Mouse (Mus musculus): Measurements from ENCODE around the gene Pafah1b1.

Gene Pafah1b1

GRCm38 (mm10) chr11:74655941-74656340 lies 68.5 kb downstream of the Pafah1b1 start:
- DNase-seq, result no peak

- DNase-seq, result peak in 1 of 2 experiments; percentile 35
Observed at GRCm38 (mm10) chr11:74653385-74653784, 71.1 kb downstream of the Pafah1b1 start.

DNA sequence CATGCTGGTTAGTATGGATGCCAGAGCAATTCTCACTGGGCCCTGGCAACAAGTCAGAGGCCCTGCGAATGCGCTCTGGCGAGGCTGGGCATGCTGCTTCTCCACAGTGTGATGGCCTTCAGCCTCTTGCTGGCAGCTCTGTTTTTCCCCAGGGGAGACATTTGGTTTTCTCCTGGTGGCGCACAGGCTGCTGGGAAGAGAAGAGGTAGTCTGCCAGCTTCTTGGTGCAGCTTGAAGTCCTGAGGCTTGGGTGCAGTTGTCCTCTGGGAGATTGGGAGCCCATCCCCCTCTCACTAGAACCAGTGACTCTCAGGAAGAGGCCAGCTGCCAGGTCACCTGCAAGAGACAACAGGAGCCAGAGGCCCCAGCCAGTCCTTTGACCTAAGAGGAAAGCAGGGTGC lies 71.7 kb downstream of the Pafah1b1 start:
- DNase-seq, result peak; percentile 72 to 78

DNA sequence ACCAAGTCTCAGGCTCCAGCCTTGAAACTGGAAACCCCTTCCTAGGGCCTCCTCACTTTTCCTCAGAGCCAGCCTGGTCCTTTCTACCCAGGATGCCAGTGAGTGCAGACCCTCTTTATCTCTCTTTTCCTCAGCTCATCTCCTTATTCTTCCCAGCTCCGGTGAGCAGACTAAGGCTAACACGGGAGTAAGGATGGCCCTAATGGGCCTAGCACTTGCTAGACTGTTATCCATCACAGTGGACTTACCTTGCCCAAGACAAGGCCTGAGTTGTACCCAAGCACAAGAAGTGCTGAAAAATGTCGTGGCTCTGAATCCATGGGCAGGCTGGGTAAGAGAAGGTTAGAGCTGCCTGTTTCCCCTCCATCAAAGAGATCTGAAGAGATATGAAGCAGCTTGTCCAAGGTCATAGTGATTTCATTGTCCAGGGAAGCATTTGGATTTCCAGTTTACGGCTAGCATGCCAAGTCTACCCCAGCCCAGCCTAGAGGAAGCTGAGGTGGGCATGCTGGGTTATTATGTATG lies 73.8 kb downstream of the Pafah1b1 start:
- no peak for DNase-seq

GRCm38 (mm10) chr11:74649647-74650551 lies 74.6 kb downstream of the Pafah1b1 start:
- peak; percentile 86 to 92 for DNase-seq

GRCm38 (mm10) chr11:74649095-74649646 lies 75.3 kb downstream of the Pafah1b1 start, which contains the start of gene Cluh:
TSS of gene Cluh (plus strand) at chr11:74649495.
- DNase-seq, result peak; percentile 99

GRCm38 (mm10) chr11:74648676-74649075 lies 75.8 kb downstream of the Pafah1b1 start:
- DNase-seq, result no peak

- no peak for DNase-seq
Observed at GRCm38 (mm10) chr11:74647966-74648365, 76.5 kb downstream of the Pafah1b1 start.

DNA sequence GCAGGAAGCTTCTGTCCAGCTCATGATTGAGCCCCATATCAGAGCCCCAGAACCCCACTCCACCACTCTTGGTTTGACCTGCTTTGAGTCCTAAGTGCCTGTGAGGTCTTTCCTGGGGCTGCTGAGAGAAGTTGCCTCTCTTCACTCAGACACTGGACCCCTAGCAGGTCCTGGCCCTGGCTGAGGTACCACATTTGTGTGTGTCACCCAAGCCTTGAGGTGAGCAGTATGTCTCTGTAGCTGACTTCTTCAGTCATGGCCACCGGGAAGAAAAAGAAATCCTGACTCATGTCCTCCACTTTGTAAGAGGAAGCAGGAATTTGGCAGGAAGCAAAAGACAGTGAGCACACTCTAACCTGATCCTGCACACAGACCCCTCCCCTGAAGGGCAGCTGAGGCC lies 84.8 kb downstream of the Pafah1b1 start:
- DNase-seq, result no peak

DNA sequence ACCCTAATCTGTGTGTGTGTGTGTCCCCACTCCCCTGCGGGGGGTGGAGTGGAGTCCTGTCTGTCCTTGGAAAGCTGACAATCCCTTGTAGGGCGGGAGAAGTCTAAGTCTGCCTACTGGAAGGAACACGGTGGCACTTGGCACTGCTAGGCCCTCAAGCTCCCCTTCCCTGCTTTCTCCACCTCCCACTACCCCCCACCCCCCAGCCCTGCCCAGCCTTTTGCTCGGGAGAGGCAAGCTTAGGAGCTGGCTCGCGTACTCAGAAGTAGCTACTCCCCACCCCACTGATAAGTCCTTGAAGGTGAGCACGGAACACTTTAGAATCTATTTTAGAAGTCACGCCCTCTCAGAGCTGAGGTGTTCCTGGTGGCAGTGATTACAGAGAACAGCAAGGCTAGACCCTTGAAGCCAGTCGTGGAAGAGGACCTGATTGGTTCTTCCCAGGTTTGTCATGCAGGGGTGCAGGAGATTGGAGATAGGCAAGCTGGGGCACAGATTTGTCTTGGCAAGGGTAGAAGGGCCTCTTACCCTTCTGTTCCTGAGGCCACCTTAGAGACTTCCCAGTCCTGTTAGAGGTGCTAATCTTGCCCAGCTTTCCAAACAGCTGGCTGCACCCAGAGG lies 85.6 kb downstream of the Pafah1b1 start:
- DNase-seq, result no peak

DNA sequence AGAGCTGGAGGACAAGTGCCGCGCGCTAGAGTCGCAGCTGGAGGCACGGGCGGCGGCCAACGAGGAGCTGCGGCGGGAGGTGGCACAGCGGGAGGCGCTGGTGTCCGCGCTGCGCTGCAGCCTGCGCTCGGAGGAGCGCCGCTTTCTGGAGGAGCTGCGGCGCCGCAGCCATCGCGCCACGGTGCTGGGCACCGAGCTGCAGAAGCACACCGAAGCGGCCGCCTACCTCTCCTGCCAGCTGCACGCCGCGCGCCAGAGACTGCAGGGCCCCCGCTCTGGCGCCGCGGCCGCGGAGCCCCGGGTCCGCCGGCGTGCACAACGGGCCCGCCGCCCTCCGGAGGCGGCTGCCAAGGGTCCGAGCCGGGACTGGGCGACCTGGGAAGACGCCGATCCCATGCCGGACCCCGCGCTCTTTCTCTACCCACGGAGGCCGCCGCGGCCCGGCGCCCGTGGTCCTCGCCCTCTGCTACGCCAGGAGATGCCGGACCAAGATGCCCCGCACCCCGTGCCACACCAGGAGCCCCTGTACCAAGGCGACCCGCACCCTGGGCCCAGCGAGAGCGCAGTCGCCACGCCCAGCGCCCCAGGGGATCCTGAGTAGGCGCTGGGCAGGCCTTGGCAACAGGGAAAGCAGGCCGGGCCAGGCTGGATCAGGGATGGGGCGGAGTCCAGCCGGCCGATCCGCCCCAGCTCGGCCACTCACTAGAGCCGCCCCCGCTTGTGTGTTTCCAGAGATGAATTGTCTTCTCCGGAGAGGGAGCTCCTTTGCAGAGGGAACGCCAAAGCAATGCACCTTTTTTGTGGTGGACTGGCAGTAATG lies 86.3 kb downstream of the Pafah1b1 start:
- DNase-seq, result peak; percentile 84 to 85

GRCm38 (mm10) chr11:74637486-74637885 lies 87.0 kb downstream of the Pafah1b1 start:
- DNase-seq, result no peak

DNA sequence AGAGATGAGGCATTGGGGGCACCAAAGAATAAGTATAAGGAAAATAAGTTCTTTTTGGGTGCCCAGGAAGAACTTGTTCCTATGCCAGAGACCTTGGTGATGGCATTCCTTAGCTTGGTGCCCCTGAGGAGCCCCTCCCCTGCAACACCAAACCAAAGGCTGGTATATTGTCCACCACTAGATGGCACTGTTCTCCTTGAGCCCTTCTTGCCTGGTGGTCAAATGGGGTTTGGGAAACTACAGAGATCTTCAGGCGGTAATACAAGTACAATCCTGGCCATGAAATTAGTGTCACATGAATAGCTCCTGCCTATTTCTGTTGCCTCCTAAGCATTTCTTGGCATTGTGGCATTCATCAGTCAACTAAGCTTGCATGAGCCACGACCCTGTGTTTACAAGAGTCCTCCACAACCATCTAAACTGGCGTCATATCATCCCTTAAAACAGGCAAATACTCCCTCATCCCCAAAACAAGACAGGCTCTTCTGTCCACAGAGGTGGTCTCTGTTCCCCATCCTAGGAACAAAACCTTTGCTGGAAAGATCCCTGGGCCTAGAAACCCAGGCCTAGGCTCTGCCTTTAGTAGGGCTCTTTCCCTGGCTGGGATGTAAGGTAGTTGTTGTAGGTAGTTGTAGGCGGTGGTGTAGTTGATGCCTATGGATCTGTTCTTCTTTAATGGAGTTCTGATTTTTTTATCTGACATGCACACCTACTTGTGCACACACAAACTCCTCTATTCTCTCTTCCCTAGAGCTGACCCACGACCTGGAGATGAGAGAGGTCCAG lies 89.8 kb downstream of the Pafah1b1 start:
- DNase-seq, result peak; percentile 51 to 68

DNA sequence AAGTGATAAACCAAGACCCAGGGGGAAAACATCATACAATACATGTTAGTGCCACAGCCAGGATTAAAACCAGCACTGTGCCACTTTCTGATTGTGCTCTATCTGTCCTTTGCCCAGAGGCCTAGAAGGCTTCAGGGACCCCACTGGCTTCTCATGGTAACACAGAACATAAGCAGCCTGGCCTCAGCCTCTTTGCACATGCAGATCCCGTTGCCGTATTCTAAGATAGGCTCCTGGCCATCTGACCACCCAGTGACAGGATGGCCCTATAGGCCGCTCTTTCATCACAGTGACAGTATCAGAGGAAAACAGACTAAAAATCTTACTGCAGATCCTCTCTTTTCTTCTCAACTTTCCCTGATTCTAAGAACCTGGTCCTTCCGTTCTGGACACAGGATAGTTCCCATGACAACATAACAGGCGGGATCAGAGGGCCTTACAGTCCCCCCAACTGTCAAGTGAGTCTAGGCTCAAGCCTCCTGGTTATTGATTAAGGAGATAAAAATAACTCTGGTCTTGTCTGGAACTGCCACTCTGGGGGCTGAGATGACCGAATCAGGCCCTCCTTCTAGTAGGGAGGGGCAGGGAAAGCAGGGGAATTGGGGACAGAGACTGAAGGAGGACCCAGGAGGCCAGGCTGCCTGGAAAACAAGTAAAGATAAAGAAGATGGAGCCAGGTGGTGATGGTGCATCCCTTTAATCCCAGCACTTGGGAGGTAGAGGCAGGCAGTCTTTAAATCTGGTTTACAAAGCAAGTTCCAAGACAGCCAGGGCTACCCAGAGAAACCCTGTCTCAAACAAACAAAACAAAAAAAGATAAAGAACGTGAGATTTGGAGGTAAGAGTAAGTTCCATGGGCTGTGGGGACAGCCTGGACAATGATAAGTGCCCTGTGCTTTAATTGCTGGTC lies 92.3 kb downstream of the Pafah1b1 start:
- DNase-seq, result no peak

DNA sequence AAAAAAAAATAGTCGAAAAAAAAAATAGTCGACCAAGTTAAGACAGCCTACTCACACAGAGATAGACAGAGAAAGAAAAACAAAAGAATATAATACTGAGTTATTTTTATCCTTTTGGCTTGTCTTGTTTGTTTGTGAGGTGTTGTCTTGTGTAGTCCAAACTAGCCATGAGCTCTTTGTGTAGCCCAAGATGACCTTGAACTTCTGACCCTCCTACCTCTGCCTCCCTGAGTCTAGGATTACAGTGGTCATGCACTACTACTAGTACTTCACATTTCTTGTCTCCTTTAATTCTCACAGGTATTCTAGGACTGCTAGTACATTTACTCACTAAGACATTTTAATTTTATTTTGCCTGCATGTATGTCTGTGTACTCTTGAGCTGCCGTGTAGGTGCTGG lies 97.0 kb downstream of the Pafah1b1 start:
- DNase-seq, result no peak

DNA sequence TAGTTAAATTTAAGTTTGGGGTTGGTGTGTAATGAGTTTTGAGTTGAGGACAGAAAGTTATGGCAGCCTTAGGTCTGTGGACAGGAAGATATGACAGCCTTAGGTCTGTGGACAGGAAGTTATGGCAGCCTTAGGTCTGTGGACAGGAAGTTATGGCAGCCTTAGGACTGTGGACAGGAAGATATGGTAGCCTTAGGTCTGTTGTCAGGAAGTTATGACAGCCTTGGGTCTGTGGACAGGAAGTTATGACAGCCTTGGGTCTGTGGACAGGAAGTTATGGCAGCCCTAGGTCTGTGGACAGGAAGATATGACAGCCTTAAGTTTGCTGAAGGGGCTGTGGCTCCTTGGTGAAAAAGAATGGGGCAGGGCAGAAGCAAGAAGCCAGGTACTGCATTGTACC lies 99.1 kb downstream of the Pafah1b1 start:
- no peak for DNase-seq

Measured in kidney, adult 8-10 months (tissue).